Mouse (Mus musculus) right cerebral cortex, postnatal 14 days (tissue): ENCODE measurements at regions not wholly inside any gene's neighbourhood (a gene's known extent, or its start where the extent isn't known, plus 50 kb on each side); places are given as distances from the start of the nearest gene placed in this dataset.
"Not testable (repeated sequence)": the region's sequence is repeated elsewhere in the genome, so short reads cannot be mapped to it uniquely, and the experiment has no call there.

Experiments
- DNase-seq: peaks from one replicate; pipeline ENCODE4 v3.0.0; 2022

DNA sequence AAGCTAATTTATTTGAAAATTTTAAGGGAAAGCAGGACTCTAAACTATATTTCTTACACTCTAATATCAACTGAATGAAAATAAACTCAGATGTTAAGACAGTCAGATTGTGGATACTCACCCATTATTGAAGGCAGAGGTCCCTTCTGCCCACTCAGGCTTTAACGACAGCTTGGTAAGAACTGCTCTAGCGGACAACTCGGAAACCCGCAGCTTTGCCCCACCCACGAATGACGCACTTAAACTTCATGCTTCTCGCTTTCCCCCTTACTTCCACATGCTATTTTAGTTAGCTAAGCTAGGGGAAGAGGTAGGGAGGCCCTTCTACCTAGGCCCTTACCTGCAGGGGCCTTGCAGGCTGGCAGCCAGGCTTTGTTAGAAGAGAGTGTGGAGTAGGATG, 50.8 kb upstream of the Elmo1 start:
- no peak for DNase-seq

DNA sequence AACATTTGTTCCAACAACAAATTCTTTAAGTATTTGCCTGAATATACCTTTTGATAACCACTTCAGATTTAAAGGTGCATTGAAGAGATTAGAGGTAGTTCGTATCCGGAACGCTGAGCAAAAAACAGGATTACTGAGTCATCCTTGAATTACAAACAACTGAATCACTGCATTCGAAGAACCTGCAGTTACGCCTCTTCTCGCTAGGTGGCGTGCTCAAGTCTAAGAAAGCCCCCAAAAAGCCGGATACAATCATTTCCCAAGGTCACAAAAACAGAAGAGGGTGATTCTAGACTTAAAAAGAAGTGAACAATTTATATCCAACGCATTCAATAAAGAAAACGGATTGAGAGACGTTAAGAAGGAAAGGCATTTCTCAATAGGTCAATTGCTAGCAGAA, 51.9 kb upstream of the Elmo1 start:
- peak; percentile 25 for DNase-seq

DNA sequence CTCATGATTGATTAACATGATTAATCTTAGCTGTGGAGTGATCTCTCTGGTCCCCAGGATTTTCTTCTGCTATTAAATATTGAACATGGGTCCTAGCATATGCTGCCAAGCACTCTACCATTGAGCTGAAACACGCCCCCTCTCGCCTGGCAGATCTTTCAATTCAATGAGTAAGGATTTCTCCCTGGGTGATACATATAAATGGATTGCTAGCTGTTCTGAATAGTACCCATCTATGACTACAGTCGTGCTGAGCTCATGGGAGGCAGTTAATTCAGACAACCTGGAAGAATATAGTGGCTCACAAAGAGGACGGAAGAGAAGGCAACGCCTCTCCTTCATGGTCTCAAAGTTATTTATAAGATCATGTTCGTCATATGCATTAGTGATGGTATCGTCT, 53.0 kb upstream of the Elmo1 start:
- no peak for DNase-seq

DNA sequence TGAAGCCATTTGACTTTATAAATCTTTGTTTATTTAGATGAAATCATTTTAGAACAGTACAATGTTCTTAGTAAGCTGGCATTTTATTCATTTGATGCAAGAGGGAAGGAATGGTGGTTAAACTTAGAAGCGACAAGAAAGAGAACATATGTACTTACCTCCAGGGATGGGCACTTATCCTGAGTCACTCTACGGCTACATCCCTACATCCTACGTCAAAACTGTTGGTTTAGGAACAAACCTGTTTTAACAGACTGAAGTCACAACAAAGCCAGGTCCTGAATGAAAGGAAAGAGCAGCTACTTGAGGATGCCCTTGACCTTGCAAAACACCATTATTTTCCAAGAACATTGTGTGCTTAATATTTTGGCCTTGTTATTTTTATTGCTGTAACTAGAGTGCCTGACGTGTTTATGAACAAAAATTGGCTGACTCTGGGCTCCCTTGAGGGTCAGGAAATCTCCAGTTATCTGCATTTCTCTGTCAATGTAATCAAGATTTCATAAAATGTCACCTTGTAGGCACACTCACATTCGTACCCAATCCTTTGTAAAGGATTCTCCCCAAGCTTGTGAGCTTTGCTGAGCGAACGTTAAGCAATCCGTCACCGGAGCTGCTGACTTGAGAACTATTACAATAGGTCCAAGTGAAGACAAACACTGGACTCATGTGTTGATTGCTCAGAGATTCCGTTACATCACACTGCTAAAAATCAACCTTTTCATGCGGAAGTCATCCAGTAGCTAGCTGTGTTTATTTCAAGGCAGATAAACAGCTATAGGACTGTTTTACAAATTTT, 56.3 kb upstream of the Elmo1 start:
- no peak for DNase-seq

DNA sequence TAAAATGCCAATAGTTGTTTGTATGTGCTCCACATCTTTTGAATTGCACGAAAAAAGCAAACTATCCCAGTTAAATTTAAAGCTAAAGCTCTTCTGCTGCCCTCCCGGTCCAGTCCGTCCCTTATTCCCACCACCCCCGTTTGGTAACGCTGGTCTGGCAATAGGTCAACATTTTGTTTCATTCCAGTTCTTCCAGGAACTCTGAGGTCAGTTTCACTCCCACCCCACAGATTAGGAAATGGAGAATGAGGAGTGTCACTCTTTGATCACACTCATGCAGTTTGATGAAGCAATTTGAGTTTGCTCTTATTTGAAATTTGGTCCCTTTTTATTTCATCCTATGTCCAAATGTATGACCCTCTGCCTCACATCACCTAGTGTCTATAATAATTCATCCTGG, 58.7 kb upstream of the Elmo1 start:
- DNase-seq: no peak

DNA sequence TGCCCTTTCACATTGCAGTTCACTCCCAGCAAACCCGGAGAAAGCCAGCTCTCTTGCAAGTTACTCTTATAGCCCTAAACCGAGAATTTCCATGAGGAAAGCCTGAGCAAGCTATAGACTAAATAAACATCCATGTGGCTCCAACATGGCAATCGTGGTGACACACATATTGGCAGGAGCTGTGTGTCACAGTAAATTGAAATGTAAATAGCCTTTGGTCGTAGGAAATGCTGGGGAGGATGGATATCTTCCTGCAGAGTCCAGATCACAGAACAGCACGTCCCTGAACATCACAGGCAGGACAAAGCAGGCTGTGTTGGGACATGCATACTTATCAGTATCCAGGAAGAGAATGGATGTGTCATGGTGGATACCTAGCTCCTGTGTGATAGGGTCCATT, 59.3 kb upstream of the Elmo1 start:
- no peak for DNase-seq

DNA sequence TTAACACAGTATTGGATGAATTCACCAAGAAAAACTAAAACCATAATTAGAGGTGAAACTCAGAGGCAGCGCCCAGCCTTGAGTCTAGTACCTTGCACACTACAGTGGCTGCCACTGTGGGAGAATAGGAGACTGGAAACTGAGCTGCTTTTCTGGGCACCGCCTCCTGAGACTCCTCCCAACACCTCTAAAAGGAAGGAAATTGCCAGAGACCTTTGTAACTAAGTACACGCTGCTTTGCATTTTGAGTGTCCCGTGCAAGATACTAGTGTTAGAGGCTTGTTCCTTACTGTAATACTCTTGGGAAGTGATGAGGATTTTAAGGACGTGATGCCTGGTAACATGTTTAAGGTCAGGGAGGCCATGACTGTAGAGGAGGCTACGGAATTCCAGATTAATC, 63.8 kb upstream of the Elmo1 start:
- no peak for DNase-seq

DNA sequence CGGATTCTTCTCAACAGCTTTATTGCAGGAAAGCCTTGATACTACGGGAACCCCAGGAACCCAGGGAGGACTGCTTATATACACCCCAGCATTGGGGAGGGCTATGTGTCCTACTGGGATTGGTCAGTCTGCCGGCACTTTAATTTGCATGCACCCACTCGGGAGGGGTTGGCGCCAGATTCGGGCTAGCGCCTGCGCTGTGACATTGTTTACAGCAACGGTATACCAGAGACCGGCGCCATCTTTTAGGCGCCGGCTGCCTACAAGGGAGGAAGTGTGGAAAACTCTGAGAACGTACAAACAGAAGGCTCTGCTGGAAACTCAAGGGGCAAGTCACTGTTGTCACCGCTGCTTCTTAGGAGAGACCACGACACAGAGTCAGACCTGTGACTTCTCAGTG, 73.9 kb upstream of the Elmo1 start:
- not testable (repeated sequence) for DNase-seq

DNA sequence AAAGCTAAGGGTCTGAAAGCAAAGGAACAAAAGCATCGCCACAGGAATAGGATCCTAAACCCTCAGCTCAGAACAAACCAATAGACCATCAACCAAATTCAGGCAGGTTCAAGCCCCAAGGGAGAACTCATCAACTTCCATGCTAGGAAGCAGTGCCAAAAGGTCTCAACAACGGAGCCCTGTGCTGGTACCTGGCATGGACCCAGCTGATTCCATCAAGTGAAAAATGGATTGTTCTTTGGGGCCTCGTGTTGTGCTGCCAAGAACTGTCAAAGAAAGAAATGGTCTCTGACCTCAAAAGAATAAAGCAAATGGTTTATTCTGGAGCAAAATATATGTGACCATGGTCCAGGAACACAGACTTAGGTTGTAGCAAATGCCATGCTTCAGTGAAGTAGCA, 77.8 kb upstream of the Elmo1 start:
- DNase-seq: no peak

DNA sequence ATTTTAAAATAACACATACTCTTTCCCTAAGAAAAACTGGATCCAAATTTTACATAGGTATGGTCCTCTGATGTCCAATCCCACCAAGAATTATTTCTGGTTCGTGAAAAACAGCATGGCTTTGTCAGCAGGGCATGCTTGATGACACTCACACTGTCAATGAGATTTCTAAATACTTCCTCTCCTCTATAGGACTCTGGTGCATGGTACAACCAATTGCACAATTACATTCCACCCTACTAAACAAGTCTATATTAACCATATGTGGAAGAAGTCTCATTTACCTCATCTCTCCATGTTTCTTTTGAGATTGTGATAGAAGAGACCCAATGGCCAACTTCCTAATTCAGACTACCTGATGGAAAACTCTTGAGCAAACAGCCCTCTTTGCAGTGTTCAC, 81.2 kb upstream of the Elmo1 start:
- DNase-seq: no peak

DNA sequence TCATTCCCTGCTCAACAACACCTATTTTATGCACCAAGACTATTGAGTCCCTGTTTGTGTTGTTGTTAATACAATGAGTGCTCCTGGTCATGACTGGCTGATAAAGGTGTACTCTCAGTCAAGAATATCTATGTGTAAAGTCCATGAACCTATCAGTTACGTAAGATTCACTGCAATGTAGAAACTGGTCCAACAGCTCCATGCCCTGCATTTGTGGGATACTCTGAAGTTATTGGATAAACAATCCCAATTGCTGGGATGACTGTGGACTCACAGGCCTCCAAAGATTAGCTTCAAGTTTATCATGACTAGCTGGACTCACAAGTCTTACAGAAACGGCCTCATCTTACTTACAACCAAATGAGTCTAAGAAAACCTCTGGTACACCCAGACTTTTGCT, 82.8 kb upstream of the Elmo1 start:
- no peak for DNase-seq

DNA sequence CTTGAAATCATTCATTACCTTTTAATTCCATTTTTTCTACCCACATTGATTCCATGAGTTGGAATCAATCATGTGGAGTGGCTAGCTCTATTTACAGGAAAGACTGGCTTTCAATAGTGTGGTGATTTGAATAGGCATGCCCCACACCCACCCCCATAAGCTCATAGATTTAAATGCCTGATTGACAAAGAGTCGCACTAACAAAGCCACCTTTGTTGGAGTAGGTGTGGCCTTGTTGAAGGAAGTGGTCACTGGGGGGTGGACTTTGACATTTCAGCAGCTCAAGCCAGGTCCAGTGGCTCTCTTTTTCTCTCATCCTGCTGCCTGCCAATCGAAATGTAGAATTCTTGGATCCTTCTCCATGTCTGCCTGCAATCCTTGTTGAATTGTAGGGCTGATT, 92.8 kb upstream of the Elmo1 start:
- DNase-seq: no peak

DNA sequence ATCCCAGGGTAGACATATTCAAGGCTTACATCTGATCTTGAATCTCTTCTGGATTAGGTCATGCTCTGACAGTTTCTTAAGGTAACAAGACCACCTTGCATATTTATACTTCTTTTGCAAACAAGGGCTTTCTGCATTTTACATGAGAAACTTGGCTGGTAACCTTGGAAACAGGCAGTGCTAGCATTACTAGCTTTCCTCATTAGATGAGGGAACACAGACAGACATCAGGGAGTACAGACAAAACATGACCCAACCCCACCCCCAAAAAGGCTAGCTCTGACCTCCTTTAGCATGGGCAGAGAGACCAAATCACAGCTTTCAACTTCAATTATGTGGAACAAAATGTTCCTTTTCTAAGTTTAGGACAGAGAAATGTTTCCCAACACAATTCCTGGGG, 114.8 kb upstream of the Elmo1 start:
- DNase-seq: no peak

DNA sequence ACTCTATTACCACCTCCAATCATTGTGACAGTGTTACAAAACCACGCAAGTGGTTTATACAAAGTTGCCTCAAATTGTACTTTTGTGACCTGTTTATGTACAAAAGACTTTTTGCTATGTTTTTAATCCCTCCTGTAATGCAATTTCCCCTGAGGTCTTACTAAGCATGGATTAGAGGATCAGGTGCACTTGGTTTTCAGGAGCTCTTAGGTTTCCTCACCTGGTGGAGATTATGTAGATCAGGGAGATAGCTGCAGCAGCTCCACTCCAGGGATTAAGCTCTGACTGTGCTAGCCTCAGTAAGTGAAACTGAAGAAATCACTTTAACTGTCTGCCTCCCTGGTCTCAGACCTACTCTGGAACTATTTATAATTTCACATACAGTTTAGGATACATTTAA, 123.8 kb upstream of the Elmo1 start:
- no peak for DNase-seq

DNA sequence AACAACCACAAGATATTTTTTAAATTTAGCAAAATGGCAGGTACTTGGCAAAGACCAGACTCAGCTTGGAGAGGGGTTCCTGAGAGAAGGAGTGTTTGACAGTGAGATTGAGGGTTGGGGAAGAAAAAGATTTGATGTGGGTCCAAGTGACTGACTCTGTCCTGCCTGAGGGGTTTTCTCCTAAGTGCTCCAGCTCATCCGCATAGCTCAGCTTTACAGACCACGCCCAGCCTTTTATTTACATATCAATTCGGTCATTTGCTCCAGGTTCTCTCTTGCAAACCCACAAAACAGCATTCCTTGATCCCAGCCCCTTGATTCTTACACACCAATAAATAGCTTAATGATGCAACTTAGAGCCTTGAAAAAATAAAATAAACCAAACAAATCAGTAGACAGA, 127.4 kb upstream of the Elmo1 start:
- no peak for DNase-seq

DNA sequence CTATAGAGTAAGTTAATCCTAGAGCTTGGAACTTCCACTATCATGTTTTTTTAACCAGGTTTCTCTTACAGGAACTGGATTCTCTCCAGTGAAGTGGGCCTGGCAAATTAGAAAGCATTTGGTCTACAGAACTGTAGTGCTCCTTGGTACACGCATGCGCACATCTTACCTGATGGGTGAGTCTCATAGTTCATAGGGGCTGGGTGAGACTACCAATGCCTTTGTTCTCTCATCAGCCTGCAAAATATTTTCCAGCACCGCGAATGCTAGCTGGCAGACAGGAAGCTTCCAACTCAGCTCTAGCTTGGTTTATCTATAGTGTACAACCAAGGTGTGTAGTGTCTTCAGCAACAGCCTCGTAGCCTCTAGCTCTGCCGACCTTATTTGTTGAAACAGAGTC, 104.7 kb upstream of the Gpr141 start:
- DNase-seq: no peak

DNA sequence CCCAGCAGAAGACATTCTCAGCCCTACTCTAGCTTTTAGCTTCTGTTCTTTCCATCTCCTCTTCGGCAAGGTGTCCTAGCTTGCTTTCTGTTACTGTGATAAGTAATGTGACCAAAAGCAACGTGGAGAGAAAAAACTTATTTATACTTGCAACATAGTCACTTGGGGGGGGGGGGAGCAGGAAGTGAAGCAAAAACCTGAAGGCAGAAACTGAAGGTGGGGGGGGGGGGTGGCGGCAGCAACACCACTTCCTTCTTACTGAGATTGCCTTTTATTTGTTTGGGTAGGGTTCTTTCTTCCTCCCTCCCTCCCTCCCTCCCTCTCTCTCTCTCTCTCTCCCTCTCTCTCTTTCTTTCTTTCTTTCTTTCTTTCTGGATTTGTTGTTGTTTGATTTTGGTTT, 103.8 kb upstream of the Gpr141 start:
- DNase-seq: no peak

DNA sequence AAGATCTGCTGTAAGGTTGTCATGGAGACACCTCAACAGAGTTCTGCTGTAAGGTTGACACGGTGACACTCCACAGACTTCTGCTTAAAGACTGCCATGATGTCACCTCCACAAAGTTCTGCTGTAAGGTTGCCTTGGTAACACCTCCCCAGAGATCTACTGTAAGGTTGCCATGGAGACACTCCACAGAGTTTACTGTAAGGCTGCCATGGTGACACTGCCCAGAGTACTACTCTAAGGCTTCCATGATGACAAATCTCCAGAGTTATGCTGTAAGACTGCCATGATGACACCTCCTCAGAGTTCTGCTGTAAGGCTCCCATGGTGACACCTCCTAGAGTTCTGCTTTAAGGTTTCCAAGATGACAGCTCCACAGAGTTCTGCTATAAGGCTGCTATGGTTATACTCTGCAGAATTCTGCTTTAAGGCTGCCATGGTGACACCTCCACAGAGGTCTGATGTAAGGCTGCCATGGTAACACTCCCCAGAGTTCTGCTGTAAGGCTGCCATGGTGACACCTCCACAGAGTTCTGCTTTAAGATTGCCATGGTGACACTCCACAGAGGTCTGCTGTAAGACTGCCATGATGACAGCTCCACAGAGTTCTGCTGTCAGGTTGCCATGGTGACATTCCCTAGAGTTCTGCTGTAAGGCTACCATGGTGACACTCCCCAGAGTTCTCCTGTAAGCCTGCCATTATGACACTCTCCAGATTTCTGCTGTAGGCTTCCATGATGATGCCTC, 97.2 kb upstream of the Gpr141 start:
- DNase-seq: no peak

DNA sequence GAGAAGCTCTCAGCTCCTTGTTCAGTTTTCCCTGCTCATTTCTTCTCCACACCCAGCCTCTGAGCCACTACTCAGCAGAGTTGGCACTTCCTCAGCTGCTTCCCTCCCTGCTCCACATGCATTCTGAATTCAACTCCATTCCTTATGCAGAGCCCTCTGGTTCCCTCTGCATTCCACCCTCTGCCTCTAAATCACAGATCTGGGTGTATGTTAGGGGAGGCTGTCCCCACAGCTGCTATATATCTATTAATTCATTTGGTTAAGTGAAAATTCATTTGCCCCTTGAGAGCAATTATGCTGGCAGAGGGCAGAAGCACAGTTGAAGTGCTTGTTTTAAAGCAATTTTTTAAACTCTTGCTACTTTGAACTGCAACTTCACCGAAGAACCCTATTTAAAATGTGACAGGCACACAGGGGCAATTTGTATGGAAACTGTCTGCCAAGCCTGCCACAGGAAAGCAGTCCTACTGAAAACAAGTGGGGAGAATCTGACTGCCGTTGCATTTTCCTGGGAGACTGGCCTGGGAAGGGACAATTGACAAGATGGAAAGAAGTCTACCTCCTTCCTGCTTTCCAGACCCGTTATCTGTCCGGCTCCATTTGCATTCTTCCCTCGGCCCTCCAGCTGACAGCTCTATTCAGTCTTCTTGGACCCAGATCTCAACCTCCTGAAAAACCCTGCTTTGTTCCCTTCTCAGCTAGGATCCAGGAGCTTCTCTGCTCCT, 88.0 kb upstream of the Gpr141 start:
- peak; percentile 14 for DNase-seq

DNA sequence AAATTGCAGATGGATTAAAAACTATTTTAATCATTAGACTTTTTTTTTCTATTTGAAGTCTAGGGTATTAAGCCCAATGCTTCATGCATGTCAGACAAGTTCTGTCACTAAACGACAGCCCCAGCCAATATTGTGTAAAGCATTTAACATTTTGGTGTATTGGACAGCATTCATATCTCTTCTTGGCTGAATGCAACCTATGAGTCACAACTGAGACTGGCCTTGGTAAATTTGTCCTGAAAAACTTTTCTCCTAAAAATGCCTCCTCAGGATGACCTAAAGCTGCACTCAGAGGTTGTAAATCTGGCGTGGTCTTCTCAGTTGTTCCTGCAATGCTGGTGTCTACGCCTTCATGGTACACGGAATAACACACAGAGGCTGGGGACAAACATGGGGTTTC, 78.7 kb upstream of the Gpr141 start:
- DNase-seq: no peak

DNA sequence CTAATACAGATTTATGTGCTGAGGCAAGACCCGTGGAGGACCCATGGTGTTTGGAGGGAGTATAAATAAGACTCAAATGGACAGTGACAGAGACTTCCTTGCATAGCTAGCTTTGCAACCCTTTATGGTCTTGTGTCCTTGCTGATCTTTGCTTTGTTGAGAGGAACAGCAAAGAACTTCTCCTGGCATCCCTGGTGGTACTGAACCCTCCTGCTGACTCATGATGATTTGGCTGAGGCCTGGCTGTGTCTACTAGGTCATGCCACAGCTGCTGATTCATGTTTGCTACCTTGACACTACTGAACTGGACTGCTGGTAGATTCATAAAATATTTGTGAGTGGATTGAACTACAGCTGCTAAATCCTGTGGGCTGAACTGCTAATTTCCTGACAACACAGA, 73.1 kb upstream of the Gpr141 start:
- no peak for DNase-seq

DNA sequence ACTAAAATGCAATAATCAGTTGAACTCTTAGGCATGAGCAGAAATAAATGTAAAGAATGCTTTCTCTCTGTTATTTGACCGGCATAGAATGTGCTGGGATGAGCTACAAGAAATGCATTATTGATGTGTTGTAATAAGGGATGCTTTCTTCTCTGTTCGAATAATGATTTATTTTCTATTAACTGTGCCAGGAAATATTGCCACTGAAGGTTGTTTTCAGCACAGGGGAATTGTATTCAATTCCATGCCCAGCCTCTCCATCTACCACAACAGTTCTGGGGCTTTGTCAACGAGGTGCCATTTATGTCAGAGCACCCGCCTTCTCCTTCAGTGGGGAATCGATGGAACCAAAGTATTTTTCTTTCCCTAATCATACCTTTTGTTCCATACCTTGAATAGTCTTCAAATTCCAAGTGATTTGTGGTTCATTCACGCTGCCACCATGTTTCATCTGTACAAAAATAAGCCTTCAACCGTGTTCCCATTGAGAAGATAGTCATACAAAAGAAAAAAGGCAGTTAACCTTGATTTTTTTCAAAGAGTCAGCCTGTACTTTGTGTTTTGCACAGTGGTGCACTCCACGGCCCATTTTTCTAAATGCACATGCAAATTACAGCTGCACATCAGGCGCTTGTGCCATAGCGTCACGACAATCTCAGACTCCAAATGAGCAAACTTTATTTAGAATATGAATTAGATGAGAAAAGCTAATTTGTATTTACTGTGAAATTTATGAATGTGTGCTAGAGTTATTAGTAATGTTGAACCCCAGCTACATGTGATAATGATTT, 65.1 kb upstream of the Gpr141 start:
- DNase-seq: no peak
